Mouse (Mus musculus) gastrocnemius, adult 8-10 months (tissue): Measurements from ENCODE around the gene Gramd1a. TPM values are rescaled to one million over a fixed set of nuclear protein-coding genes. Genes with fewer than 3 reads are reported as not detected.
A peak's percentile ranks its signal among the peaks of the same experiment; 100 is the strongest.

Experiments
- DNase-seq, 2 experiments: peaks; one replicate each; pipeline ENCODE4 v3.0.0; 2022; ENCODE audit warnings: low spot score in 2 of 2
- total RNA-seq, 4 experiments: library from RNA; stranded (reverse); gene quantifications; 2 replicates each; pipeline ENCODE4 v1.2.4; 2022

Gene Gramd1a
- total RNA-seq, 4 experiments from 2014 or later, result 30.7 to 40.2 (median 33.3) TPM

- DNase-seq, result no peak
Measured at GRCm38 (mm10) chr7:31123697-31124096, 32.0 kb downstream of the Gramd1a start.

GRCm38 (mm10) chr7:31122641-31123631 is 32.8 kb downstream of the Gramd1a start:
- no peak for DNase-seq

- peak in 1 of 2 experiments; percentile 22 for DNase-seq
Measured at GRCm38 (mm10) chr7:31119556-31119955, 36.1 kb downstream of the Gramd1a start.

- peak; percentile 70 to 86 for DNase-seq
Measured at GRCm38 (mm10) chr7:31118486-31118885, 37.2 kb downstream of the Gramd1a start.

GRCm38 (mm10) chr7:31117465-31117864 is 38.2 kb downstream of the Gramd1a start:
- no peak for DNase-seq

- DNase-seq, result peak in 1 of 2 experiments; percentile 19
Measured at GRCm38 (mm10) chr7:31116721-31117145, 39.0 kb downstream of the Gramd1a start.

GRCm38 (mm10) chr7:31115587-31116043 is 40.1 kb downstream of the Gramd1a start:
- DNase-seq, result peak; percentile 77 to 83

- peak in 1 of 2 experiments; percentile 10 for DNase-seq
Measured at GRCm38 (mm10) chr7:31115182-31115581, 40.5 kb downstream of the Gramd1a start, which contains the start of gene Hpn. Hpn (minus strand) TSS chr7:31115290.

GRCm38 (mm10) chr7:31114646-31115045 is 41.0 kb downstream of the Gramd1a start:
- no peak for DNase-seq

GRCm38 (mm10) chr7:31113800-31114199 is 41.9 kb downstream of the Gramd1a start:
- DNase-seq, result no peak

- DNase-seq, result no peak
Measured at GRCm38 (mm10) chr7:31112036-31112435, 43.7 kb downstream of the Gramd1a start.

- no peak for DNase-seq
Measured at GRCm38 (mm10) chr7:31110861-31111385, 44.8 kb downstream of the Gramd1a start.

GRCm38 (mm10) chr7:31109796-31110195 is 45.9 kb downstream of the Gramd1a start:
- no peak for DNase-seq

GRCm38 (mm10) chr7:31109091-31109490 is 46.6 kb downstream of the Gramd1a start:
- peak in 1 of 2 experiments; percentile 52 for DNase-seq

- DNase-seq, result no peak
Measured at GRCm38 (mm10) chr7:31107781-31108180, 47.9 kb downstream of the Gramd1a start.

GRCm38 (mm10) chr7:31106166-31106565 is 49.5 kb downstream of the Gramd1a start:
- no peak for DNase-seq

GRCm38 (mm10) chr7:31105061-31105768 is 50.5 kb downstream of the Gramd1a start:
- DNase-seq, result peak; percentile 58 to 59

- no peak for DNase-seq
Measured at GRCm38 (mm10) chr7:31100786-31101185, 54.9 kb downstream of the Gramd1a start.

GRCm38 (mm10) chr7:31099612-31099982 is 56.1 kb downstream of the Gramd1a start:
- no peak for DNase-seq

- DNase-seq, result peak in 1 of 2 experiments; percentile 25
Measured at GRCm38 (mm10) chr7:31098697-31099611, 56.7 kb downstream of the Gramd1a start.
